Comparison of ENCODE assay signal across 11 mouse cellular contexts in genomic region chr7:16617045-16617444, GRCm38 (mm10). TPM values are rescaled to one million over a fixed set of nuclear protein-coding genes. Genes with fewer than 3 reads are reported as not detected.
DNase-seq lines count a peak whose midpoint lies in the region; ATAC-seq and TF ChIP-seq lines count a peak whose summit lies in the region.
"Had no signal": no experiment of that assay in that cellular context is flagged by ENCODE, and none has a peak within 500 bp of the region (broad histone marks: within the 10 kb centered on the region; RNA-seq: fewer than 3 reads in every experiment).

No protein-coding gene starts in this region.

- H3K36me3 ChIP-seq in kidney, postnatal 0 days (ENCODE audit: insufficient read depth, low read length), result no peaks in the 10 kb centered on the region
- H3K36me3 ChIP-seq in kidney, embryonic 15.5 days, result no peaks in the 10 kb centered on the region
- H3K36me3 ChIP-seq in ES-E14 (ENCODE audit: control insufficient read depth, insufficient read depth, low read length, poor library complexity, severe bottlenecking), result no peaks in the 10 kb centered on the region
- 0 out of 2 replicates have a peak, but pooled peaks cover 3% of the 10 kb centered on the region for H3K36me3 ChIP-seq in limb, embryonic 10.5 days
- H3K36me3 ChIP-seq: liver, embryonic 15.5 days; stomach, embryonic 15.5 days had no signal

- no peak overlapping the region for H3K9ac ChIP-seq in kidney, postnatal 0 days (ENCODE audit: low read depth, low read length)
- H3K9ac ChIP-seq in kidney, embryonic 15.5 days, result no peak overlapping the region
- no peak overlapping the region for H3K9ac ChIP-seq in ES-E14 (ENCODE audit: insufficient read depth, low read depth, low read length, poor library complexity, severe bottlenecking)
- H3K9ac ChIP-seq: liver, embryonic 15.5 days; stomach, embryonic 15.5 days had no signal

- no peak overlapping the region for H3K4me2 ChIP-seq in kidney, postnatal 0 days (ENCODE audit: low read length)
- H3K4me2 ChIP-seq in kidney, embryonic 15.5 days, result no peak overlapping the region
- H3K4me2 ChIP-seq: liver, embryonic 15.5 days; stomach, embryonic 15.5 days had no signal

- in situ Hi-C loops in ES-E14 (cut with MboI; ENCODE audit: low sequenced_read_pairs in 2 of 2, unreplicated experiment in 2 of 2), result no loop called here

- peaks cover 18% of the 10 kb centered on the region for H3K4me1 ChIP-seq in kidney, postnatal 0 days (replicated peaks; ENCODE audit: insufficient read depth, low read length)
- H3K4me1 ChIP-seq in kidney, embryonic 15.5 days, result peaks cover 50% of the 10 kb centered on the region
- H3K4me1 ChIP-seq in ES-E14 (ENCODE audit: control insufficient read depth in 2 of 2, insufficient read depth in 2 of 2, low read length in 2 of 2, poor library complexity in 1 of 2), result peaks cover 3 to 12% of the 10 kb centered on the region in 2 experiments
- H3K4me1 ChIP-seq in limb, embryonic 10.5 days, result peaks cover 36% of the 10 kb centered on the region

- H3K4me3 ChIP-seq in kidney, postnatal 0 days (replicated peaks; ENCODE audit: low read depth, low read length), result no peak overlapping the region
- H3K4me3 ChIP-seq in kidney, embryonic 15.5 days (replicated peaks), result no peak overlapping the region
- no peak overlapping the region for H3K4me3 ChIP-seq in ES-E14 (ENCODE audit: insufficient read depth in 1 of 2, low read depth in 1 of 2, low read length in 2 of 2, poor library complexity in 1 of 2, severe bottlenecking in 1 of 2)
- H3K4me3 ChIP-seq in limb, embryonic 10.5 days, result no peak overlapping the region
- H3K4me3 ChIP-seq: erythroblast, embryonic 14.5 days; liver, embryonic 15.5 days; stomach, embryonic 15.5 days had no signal

- H3K9me3 ChIP-seq in kidney, postnatal 0 days (replicated peaks; ENCODE audit: low read length), result no peaks in the 10 kb centered on the region
- no peaks in the 10 kb centered on the region for H3K9me3 ChIP-seq in kidney, embryonic 15.5 days (replicated peaks)
- H3K9me3 ChIP-seq in ES-E14 (ENCODE audit: control insufficient read depth, insufficient read depth, low read depth, low read length), result no peaks in the 10 kb centered on the region
- no peaks in the 10 kb centered on the region for H3K9me3 ChIP-seq in limb, embryonic 10.5 days (replicated peaks)
- H3K9me3 ChIP-seq: liver, embryonic 15.5 days; stomach, embryonic 15.5 days had no signal

- peak; percentile 83 for TF ChIP-seq CTCF in kidney, postnatal 0 days (IDR thresholded peaks at IDR 0.05; ENCODE audit: low read depth)

- H3K27ac ChIP-seq in kidney, postnatal 0 days, result no peak overlapping the region
- H3K27ac ChIP-seq in kidney, embryonic 15.5 days, result no peak overlapping the region
- H3K27ac ChIP-seq in ES-E14 (ENCODE audit: insufficient read depth, low read depth, low read length, poor library complexity, severe bottlenecking), result no peak overlapping the region
- no peak overlapping the region for H3K27ac ChIP-seq in limb, embryonic 10.5 days
- H3K27ac ChIP-seq: liver, embryonic 15.5 days; stomach, embryonic 15.5 days had no signal

- no peak for ATAC-seq in kidney, postnatal 0 days (replicated peaks; ENCODE audit: low FRiP score, low read depth)
- no peak for ATAC-seq in kidney, embryonic 15.5 days (replicated peaks; ENCODE audit: low FRiP score)
- ATAC-seq in monocyte, adult 5-6 weeks (replicated peaks; ENCODE audit: insufficient number of reproducible peaks, low FRiP score, low TSS enrichment, poor library complexity, severe bottlenecking), result no peak

- WGBS in kidney, postnatal 0 days, result 17% methylated on average over 2 of the region's 2 CpGs
- WGBS in kidney, embryonic 15.5 days, result 18% methylated on average over 2 of the region's 2 CpGs
- WGBS in limb, embryonic 10.5 days, result 24% methylated on average over 2 of the region's 2 CpGs

- no peaks in the 10 kb centered on the region for H3K27me3 ChIP-seq in kidney, postnatal 0 days (ENCODE audit: insufficient read depth, low read length)
- H3K27me3 ChIP-seq in kidney, embryonic 15.5 days, result no peaks in the 10 kb centered on the region
- H3K27me3 ChIP-seq in limb, embryonic 10.5 days (ENCODE audit: low read depth, poor library complexity, severe bottlenecking), result 0 out of 2 replicates have a peak, but pooled peaks cover 3% of the 10 kb centered on the region
- H3K27me3 ChIP-seq: stomach, embryonic 15.5 days had no signal

- peak; percentile 75 for DNase-seq in kidney, postnatal 0 days (ENCODE audit: low spot score)
- no peak for DNase-seq in ES-E14 (ENCODE audit: low read depth, low spot score)
- DNase-seq in adrenal gland, postnatal 14 days, result peak; percentile 78
- DNase-seq in frontal cortex, postnatal 36 days (ENCODE audit: low spot score in 2 of 2), result peak; percentile 71
- DNase-seq in limb, embryonic 10.5 days (ENCODE audit: low spot score), result peak; percentile 75
- peak; percentile 25 to 33 for DNase-seq in right cerebral cortex, postnatal 36 days (ENCODE audit: low spot score in 2 of 2)

TF ChIP-seq in ES-E14, 5 proteins besides CTCF, POLR2A, EP300 and RAD21:
- TF ChIP-seq ZC3H11A (IDR thresholded peaks at IDR 0.05; ENCODE audit: borderline replicate concordance, low read depth, low read length) (peak; percentile 26; the same call in 1 of the 2 replicates), CHD2 (IDR thresholded peaks at IDR 0.05; ENCODE audit: low read depth, low read length) (no peak), ZNF384 (IDR thresholded peaks at IDR 0.05; ENCODE audit: low read depth, low read length) (no peak), MAFK (IDR thresholded peaks at IDR 0.05; ENCODE audit: insufficient read depth, low read depth, low read length) (no peak), HCFC1 (IDR thresholded peaks at IDR 0.05; ENCODE audit: borderline replicate concordance, insufficient read depth, low read length) (no peak)

RNA-seq across cellular contexts. Expression of gene Arhgap35, which starts 2.3 kb away (rescaled TPM):
- polyA plus RNA-seq in kidney, postnatal 0 days (2015; fragmentation: Nextera tagmentation; extraction: Ambion mirVana), result 10.3 and 10.9 TPM in 2 replicates
- 16.8 and 18.2 TPM in 2 replicates for polyA plus RNA-seq in kidney, embryonic 15.5 days (2015; fragmentation: Nextera tagmentation; extraction: Ambion mirVana)
- 43.0 and 46.6 TPM in 2 replicates for total RNA-seq in ES-E14 (2012; rRNA removed)
- 55.2 and 57.6 TPM in 2 replicates for total RNA-seq in adrenal gland, postnatal 14 days (2021)
- polyA plus RNA-seq in limb, embryonic 10.5 days (2016; fragmentation: Nextera tagmentation; extraction: Ambion mirVana), result 32.4 and 35.1 TPM in 2 replicates
- total RNA-seq in monocyte, adult 5-6 weeks (2017), result 6.5 to 9.8 TPM (median 8.2 TPM) in 3 replicates

RNA-seq across cellular contexts. Expression of gene Ceacam15, which starts 58.5 kb away (rescaled TPM):
- not detected in 2 replicates for polyA plus RNA-seq in kidney, postnatal 0 days (2015; fragmentation: Nextera tagmentation; extraction: Ambion mirVana)
- polyA plus RNA-seq in kidney, embryonic 15.5 days (2015; fragmentation: Nextera tagmentation; extraction: Ambion mirVana), result not detected in 2 replicates
- not detected in 2 replicates for total RNA-seq in ES-E14 (2012; rRNA removed)
- total RNA-seq in adrenal gland, postnatal 14 days (2021), result not detected in 2 replicates
- not detected in 2 replicates for polyA plus RNA-seq in limb, embryonic 10.5 days (2016; fragmentation: Nextera tagmentation; extraction: Ambion mirVana)
- total RNA-seq in monocyte, adult 5-6 weeks (2017), result not detected in 3 replicates
- polyA plus RNA-seq: erythroblast, embryonic 14.5 days; liver, embryonic 15.5 days; stomach, embryonic 15.5 days had no signal
